Mouse (Mus musculus): ENCODE measurements around the gene Bahcc1.

The Bahcc1 gene

GRCm38 (mm10) chr11:120208848-120209247 lies 23.9 kb upstream of the Bahcc1 start:
- DNase-seq: peak; percentile 21

- DNase-seq: no peak
Measured at GRCm38 (mm10) chr11:120209462-120209861, 23.3 kb upstream of the Bahcc1 start.

GRCm38 (mm10) chr11:120215726-120216241 lies 17.0 kb upstream of the Bahcc1 start:
- DNase-seq: no peak

GRCm38 (mm10) chr11:120216540-120217324 lies 16.0 kb upstream of the Bahcc1 start:
- no peak for DNase-seq

GRCm38 (mm10) chr11:120218176-120218856 lies 14.4 kb upstream of the Bahcc1 start:
- DNase-seq: no peak

GRCm38 (mm10) chr11:120218946-120219345 lies 13.8 kb upstream of the Bahcc1 start:
- peak; percentile 16 for DNase-seq

- peak; percentile 53 for DNase-seq
Measured at GRCm38 (mm10) chr11:120219916-120220522, 12.7 kb upstream of the Bahcc1 start.

GRCm38 (mm10) chr11:120220963-120221827 lies 11.6 kb upstream of the Bahcc1 start:
- DNase-seq: peak; percentile 11

- no peak for DNase-seq
Measured at GRCm38 (mm10) chr11:120222425-120223104, 10.2 kb upstream of the Bahcc1 start.

GRCm38 (mm10) chr11:120223586-120224487 lies 8.9 kb upstream of the Bahcc1 start:
- DNase-seq: peak; percentile 45

- peak; percentile 66 for DNase-seq
Measured at GRCm38 (mm10) chr11:120224488-120225255, 8.1 kb upstream of the Bahcc1 start.

GRCm38 (mm10) chr11:120225256-120226195 lies 7.2 kb upstream of the Bahcc1 start:
- peak; percentile 68 for DNase-seq

- no peak for DNase-seq
Measured at GRCm38 (mm10) chr11:120226421-120227280, 6.1 kb upstream of the Bahcc1 start.

- peak; percentile 42 for DNase-seq
Measured at GRCm38 (mm10) chr11:120227571-120228051, 5.1 kb upstream of the Bahcc1 start.

- peak; percentile 47 for DNase-seq
Measured at GRCm38 (mm10) chr11:120228116-120228890, 4.4 kb upstream of the Bahcc1 start.

- DNase-seq: peak; percentile 54
Measured at GRCm38 (mm10) chr11:120228911-120229437, 3.8 kb upstream of the Bahcc1 start.

All from kidney, adult 18-20 months (tissue).